Comparison of ENCODE assay signal across 11 mouse cellular contexts in genomic region chr5:143633877-143634276, GRCm38 (mm10). TPM values are rescaled to one million over a fixed set of nuclear protein-coding genes. Genes with fewer than 3 reads are reported as not detected.
DNase-seq lines count a peak whose midpoint lies in the region; ATAC-seq and TF ChIP-seq lines count a peak whose summit lies in the region.
"Had no signal": no experiment of that assay in that cellular context is flagged by ENCODE, and none has a peak within 500 bp of the region (broad histone marks: within the 10 kb centered on the region; RNA-seq: fewer than 3 reads in every experiment).

No protein-coding gene starts in this region.

- peaks cover 34% of the 10 kb centered on the region for H3K4me1 ChIP-seq in heart, adult 2 months (ENCODE audit: control insufficient read depth, insufficient read depth, low read length)
- peaks cover 6% of the 10 kb centered on the region for H3K4me1 ChIP-seq in liver, adult 2 months (ENCODE audit: control insufficient read depth, insufficient read depth, low read length)
- peaks cover 6% of the 10 kb centered on the region for H3K4me1 ChIP-seq in hindbrain, embryonic 16.5 days (ENCODE audit: control insufficient read depth, insufficient read depth, low read depth, low read length)

- 38% methylated on average over 4 of the region's 4 CpGs for WGBS in heart, adult 2 months
- WGBS in liver, adult 2 months, result 86% methylated on average over 4 of the region's 4 CpGs
- WGBS in hindbrain, embryonic 16.5 days, result 78% methylated on average over 4 of the region's 4 CpGs

- H3K27me3 ChIP-seq in heart, adult 2 months (ENCODE audit: control insufficient read depth, insufficient read depth, low read length), result no peaks in the 10 kb centered on the region
- no peaks in the 10 kb centered on the region for H3K27me3 ChIP-seq in liver, adult 2 months (ENCODE audit: control insufficient read depth, insufficient read depth, low read length)
- H3K27me3 ChIP-seq in hindbrain, embryonic 16.5 days (replicated peaks; ENCODE audit: control insufficient read depth, insufficient read depth, low read length), result no peaks in the 10 kb centered on the region
- H3K27me3 ChIP-seq in myocyte (ENCODE audit: control insufficient read depth, insufficient read depth, insufficient read length), result no peaks in the 10 kb centered on the region
- H3K27me3 ChIP-seq: neural tube, embryonic 12.5 days had no signal

- H3K4me3 ChIP-seq in heart, adult 2 months, result no peak overlapping the region
- H3K4me3 ChIP-seq in liver, adult 2 months (ENCODE audit: insufficient read depth, low read depth, low read length), result no peak overlapping the region
- H3K4me3 ChIP-seq in hindbrain, embryonic 16.5 days (ENCODE audit: low read length), result no peak overlapping the region
- no peak overlapping the region for H3K4me3 ChIP-seq in myocyte
- H3K4me3 ChIP-seq: neural tube, embryonic 12.5 days had no signal

- no peaks in the 10 kb centered on the region for H3K9me3 ChIP-seq in hindbrain, embryonic 16.5 days (ENCODE audit: control insufficient read depth, low read length)
- H3K9me3 ChIP-seq: neural tube, embryonic 12.5 days had no signal

- intact Hi-C loops in heart, adult 2 months (cut with DNase I), result no loop called here
- intact Hi-C loops in heart, postnatal 14 days (cut with DNase I), result no loop called here

- no peak for ATAC-seq in hindbrain, embryonic 16.5 days

- H3K4me2 ChIP-seq in hindbrain, embryonic 16.5 days (ENCODE audit: low read length), result no peak overlapping the region
- H3K4me2 ChIP-seq in myocyte (ENCODE audit: low read depth), result peak overlapping the region; percentile 66
- H3K4me2 ChIP-seq: neural tube, embryonic 12.5 days had no signal

- peaks cover 9% of the 10 kb centered on the region for H3K79me2 ChIP-seq in heart, adult 2 months (replicated peaks; ENCODE audit: control insufficient read depth, insufficient read depth, low read length)
- peaks cover 6% of the 10 kb centered on the region; the same call in 1 of the 2 replicates for H3K79me2 ChIP-seq in liver, adult 2 months (ENCODE audit: control insufficient read depth, insufficient read depth, low read length)
- H3K79me2 ChIP-seq in myocyte (ENCODE audit: control insufficient read depth, insufficient read depth), result peaks cover 77% of the 10 kb centered on the region

- no peak for TF ChIP-seq POLR2A in heart, adult 2 months (IDR thresholded peaks at IDR 0.05; ENCODE audit: insufficient read depth, low read depth, low read length)
- no peak for TF ChIP-seq POLR2A in liver, adult 2 months (IDR thresholded peaks at IDR 0.05; ENCODE audit: extremely low read depth, insufficient read depth, low read length)
- TF ChIP-seq POLR2A in myocyte (IDR thresholded peaks at IDR 0.05; ENCODE audit: insufficient read length, low read depth), result no peak

- TF ChIP-seq CTCF in heart, adult 2 months (IDR thresholded peaks at IDR 0.05), result no peak
- TF ChIP-seq CTCF in liver, adult 2 months (IDR thresholded peaks at IDR 0.05; ENCODE audit: low read depth, low read length), result no peak

- TF ChIP-seq EP300 in heart, adult 2 months (IDR thresholded peaks at IDR 0.05; ENCODE audit: insufficient read depth, low read depth, low read length), result no peak

- no peak for DNase-seq in heart, adult 2 months
- no peak for DNase-seq in heart, postnatal 14 days
- DNase-seq in liver, adult 2 months (ENCODE audit: extremely low read depth, low read depth, low spot score), result no peak
- no peak for DNase-seq in liver
- no peak for DNase-seq in frontal cortex, postnatal 25 days (ENCODE audit: low spot score in 2 of 2)
- DNase-seq in ovary, adult 18-20 months (ENCODE audit: low spot score), result no peak
- DNase-seq: cerebellum, adult 8-10 months; gastrocnemius, postnatal 14 days had no signal

- no peak overlapping the region for H3ac ChIP-seq in myocyte (ENCODE audit: control insufficient read depth, insufficient read length)

- H3K27ac ChIP-seq in heart, adult 2 months, result peak overlapping the region; percentile 72
- H3K27ac ChIP-seq in liver, adult 2 months (replicated peaks; ENCODE audit: insufficient read depth, low read depth, low read length), result peak overlapping the region; percentile 3; the same call in 1 of the 2 replicates
- H3K27ac ChIP-seq in hindbrain, embryonic 16.5 days (ENCODE audit: low read depth, low read length), result no peak overlapping the region
- H3K27ac ChIP-seq: neural tube, embryonic 12.5 days had no signal

- H3K36me3 ChIP-seq in heart, adult 2 months (ENCODE audit: control insufficient read depth, insufficient read depth, low read length), result peaks cover 20% of the 10 kb centered on the region
- no peaks in the 10 kb centered on the region for H3K36me3 ChIP-seq in liver, adult 2 months (ENCODE audit: control insufficient read depth, insufficient read depth, low read length)
- no peaks in the 10 kb centered on the region for H3K36me3 ChIP-seq in hindbrain, embryonic 16.5 days (ENCODE audit: control insufficient read depth, insufficient read depth, low read length)
- no peaks in the 10 kb centered on the region for H3K36me3 ChIP-seq in myocyte (ENCODE audit: control insufficient read depth, insufficient read depth)
- H3K36me3 ChIP-seq: neural tube, embryonic 12.5 days had no signal

- H3K9ac ChIP-seq in heart, adult 2 months (ENCODE audit: low read depth, low read length), result peak overlapping the region; percentile 34; the same call in 1 of the 2 replicates
- no peak overlapping the region for H3K9ac ChIP-seq in liver, adult 2 months (ENCODE audit: low read depth, low read length)
- H3K9ac ChIP-seq in hindbrain, embryonic 16.5 days (ENCODE audit: low read depth, low read length), result 0 out of 2 replicates have a peak overlapping the region, but pooled peaks have one; percentile 23
- H3K9ac ChIP-seq: neural tube, embryonic 12.5 days had no signal

TF ChIP-seq in myocyte, 11 proteins besides CTCF, POLR2A, EP300 and RAD21:
- no peak for TF ChIP-seq SRF (IDR thresholded peaks at IDR 0.05; ENCODE audit: control insufficient read depth, insufficient read length, low read depth)
- TF ChIP-seq REST (IDR thresholded peaks at IDR 0.05; ENCODE audit: insufficient read depth, insufficient read length), result no peak
- TF ChIP-seq CEBPB (IDR thresholded peaks at IDR 0.05; ENCODE audit: insufficient read depth, poor library complexity, severe bottlenecking), result no peak
- TF ChIP-seq POLR2AphosphoS2 (IDR thresholded peaks at IDR 0.05; ENCODE audit: insufficient read length, low read depth), result no peak
- TF ChIP-seq TCF12 (IDR thresholded peaks at IDR 0.05; ENCODE audit: insufficient read depth, poor library complexity, severe bottlenecking), result no peak
- TF ChIP-seq TCF3 (IDR thresholded peaks at IDR 0.05; ENCODE audit: insufficient read length, low read depth), result no peak
- TF ChIP-seq MAX (IDR thresholded peaks at IDR 0.05; ENCODE audit: low read depth), result no peak
- TF ChIP-seq MYOG (IDR thresholded peaks at IDR 0.05; ENCODE audit: control insufficient read depth in 1 of 3, insufficient read depth in 1 of 3, insufficient read length in 2 of 3, low read depth in 2 of 3), result no peak
- no peak for TF ChIP-seq E2F4 (IDR thresholded peaks at IDR 0.05; ENCODE audit: insufficient read depth)
- TF ChIP-seq USF1 (IDR thresholded peaks at IDR 0.05; ENCODE audit: low read depth), result no peak
- TF ChIP-seq MYOD1 (IDR thresholded peaks at IDR 0.05; ENCODE audit: control insufficient read depth in 1 of 3, insufficient read length in 2 of 3, low read depth in 2 of 3), result no peak

RNA-seq across cellular contexts. Expression of gene Cyth3, which starts 11.6 kb away (rescaled TPM):
- 10 to 100 TPM; 26.1 to 44.6 TPM for total RNA-seq in heart, adult 2 months (2021)
- 25.1 and 39.2 TPM in 2 replicates for polyA plus RNA-seq in heart, adult 2 months (2012; rRNA removed)
- total RNA-seq in heart, postnatal 14 days (2021), result 10 to 100 TPM; 62.2 to 66.8 TPM
- 4.4 and 5.5 TPM in 2 replicates for total RNA-seq in liver, adult 2 months (2014; rRNA removed)
- polyA plus RNA-seq in liver, adult 2 months (2012; rRNA removed), result 2.1 and 2.9 TPM in 2 replicates
- polyA plus RNA-seq in hindbrain, embryonic 16.5 days (2015; fragmentation: Nextera tagmentation; extraction: Ambion mirVana), result 41.6 and 45.8 TPM in 2 replicates
- polyA plus RNA-seq in myocyte (2012; fragmentation: generic; extraction: Trizol), result 18.5 TPM
